Mouse (Mus musculus): Measurements from ENCODE around the gene Hoxb8. TPM values are rescaled to one million over a fixed set of nuclear protein-coding genes. Genes with fewer than 3 reads are reported as not detected.
A peak's percentile ranks its signal among the peaks of the same experiment; 100 is the strongest.

Hoxb8 gene
- total RNA-seq, 4 experiments from 2014 or later = 0.11 to 0.19 TPM; not detected in 2

DNA sequence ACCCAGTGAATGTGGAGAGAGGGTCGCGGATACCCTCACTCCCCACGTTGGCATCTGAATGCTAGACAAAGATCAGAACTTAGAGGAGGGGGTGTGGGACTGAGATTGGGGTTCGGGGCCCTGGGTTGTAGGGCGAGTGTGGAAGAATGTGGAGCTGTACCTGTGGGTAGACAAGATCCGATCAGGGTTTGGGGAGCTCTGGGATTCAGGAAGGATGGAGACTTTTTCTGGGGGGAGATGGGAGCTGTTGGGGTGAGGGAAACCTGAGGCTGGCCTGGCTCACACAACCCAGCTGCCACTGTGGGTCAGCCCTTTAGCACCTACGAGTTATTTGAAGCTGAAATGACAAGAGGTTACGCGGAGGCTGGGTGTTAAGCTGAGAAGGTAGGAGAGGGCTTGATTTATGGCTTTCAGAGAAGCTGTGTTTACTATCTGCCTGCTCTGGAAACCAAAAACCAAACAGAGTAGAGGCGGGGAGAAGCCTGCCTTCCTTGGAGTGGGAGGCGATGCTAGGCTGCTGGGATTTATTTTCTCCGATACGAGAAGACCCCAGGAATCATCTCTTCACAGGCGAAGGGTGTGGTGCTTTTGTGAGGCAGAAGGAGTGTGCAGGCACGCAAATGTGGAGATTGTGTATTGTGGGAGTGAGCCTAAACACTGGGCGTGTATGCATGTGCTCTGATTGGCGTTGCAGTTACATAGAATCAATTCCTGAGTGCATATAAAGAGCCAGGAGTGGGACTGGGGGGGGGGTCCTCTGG, 51.7 kb downstream of the Hoxb8 start:
- DNase-seq (ENCODE audit: low spot score in 2 of 2) = no peak

DNA sequence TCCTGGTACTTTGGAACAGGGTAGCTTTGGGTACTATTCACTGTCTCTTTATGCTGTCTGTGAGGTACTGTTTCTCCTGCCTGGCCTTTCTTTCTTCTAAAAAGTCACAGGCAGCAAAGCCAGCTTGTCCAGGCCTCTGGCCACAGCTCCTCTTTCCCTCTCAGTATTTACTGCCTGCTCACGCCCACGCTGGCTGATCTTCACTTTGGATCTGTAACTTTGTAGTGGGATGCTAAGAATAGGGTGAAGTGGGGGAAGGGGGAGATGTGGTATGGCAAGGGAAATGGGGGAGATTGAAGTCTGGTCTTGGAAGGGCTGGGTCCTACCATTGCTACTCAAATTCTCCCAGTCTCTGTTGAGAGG, 52.3 kb downstream of the Hoxb8 start:
- DNase-seq (ENCODE audit: low spot score in 2 of 2) = no peak

Small RNAs within 50 kb of the gene (microRNA-seq; reads per million reads assigned to microRNA genes)
- gene Mir10a (5,833 reads per million, percentile 89 among the genes with 10 or more reads in this experiment), gene Mir196a-1 (18.3 reads per million, percentile 16 among the genes with 10 or more reads in this experiment)

Other genes with a start within 250 kb of the Hoxb8 start
- 10 to 100 TPM; 30.5 to 36.9 (median 31.6) TPM for gene Snf8, start 247.0 kb upstream of the Hoxb8 start, total RNA-seq (2022)
- 10 to 100 TPM; 15.0 to 17.9 (median 16.3) TPM for gene Ube2z, start 216.5 kb upstream of the Hoxb8 start, total RNA-seq (2022)
- gene Atp5g1, start 206.2 kb upstream of the Hoxb8 start, total RNA-seq (2022) = 1,000 to 10,000 TPM; 1,235 to 1,416 (median 1,336) TPM
- gene Calcoco2, start 169.9 kb upstream of the Hoxb8 start, total RNA-seq (2022) = not detected
- gene Ttll6, start 148.1 kb upstream of the Hoxb8 start, total RNA-seq (2022) = not detected
- not detected for gene Hoxb13, start 87.6 kb upstream of the Hoxb8 start, total RNA-seq (2022)
- under 1 TPM in 3 of 4 experiments, not detected in 1; 0.12 to 0.24 (median 0.19) TPM for gene Hoxb9, start 10.4 kb upstream of the Hoxb8 start, total RNA-seq (2022)
- gene Hoxb7, start 4.7 kb downstream of the Hoxb8 start, total RNA-seq (2022) = 1 to 10 TPM in 1 of 4 experiments, under 1 TPM in 2, not detected in 1; 0.52 to 1.0 (median 0.94) TPM
- gene Hoxb6, start 10.6 kb downstream of the Hoxb8 start, total RNA-seq (2022) = under 1 TPM in 3 of 4 experiments, not detected in 1; 0.29 to 0.77 (median 0.31) TPM
- under 1 TPM; 0.29 to 0.49 (median 0.37) TPM for gene Hoxb5, start 21.4 kb downstream of the Hoxb8 start, total RNA-seq (2022)
- under 1 TPM; 0.15 to 0.46 (median 0.21) TPM for gene Hoxb4, start 36.4 kb downstream of the Hoxb8 start, total RNA-seq (2022)
- gene Hoxb3, start 41.4 kb downstream of the Hoxb8 start, total RNA-seq (2022) = under 1 TPM; 0.24 to 0.40 (median 0.30) TPM
- gene Hoxb2, start 68.6 kb downstream of the Hoxb8 start, total RNA-seq (2022) = under 1 TPM in 2 of 4 experiments, not detected in 2; 0.22 to 0.24 TPM
- not detected for gene Hoxb1, start 83.8 kb downstream of the Hoxb8 start, total RNA-seq (2022)
- gene Skap1, start 182.7 kb downstream of the Hoxb8 start, total RNA-seq (2022) = under 1 TPM in 1 of 4 experiments, not detected in 3; 0.40 TPM